Mouse (Mus musculus): ENCODE measurements at regions not wholly inside any gene's neighbourhood (a gene's known extent, or its start where the extent isn't known, plus 50 kb on each side); places are given as distances from the start of the nearest gene placed in this dataset.

DNA sequence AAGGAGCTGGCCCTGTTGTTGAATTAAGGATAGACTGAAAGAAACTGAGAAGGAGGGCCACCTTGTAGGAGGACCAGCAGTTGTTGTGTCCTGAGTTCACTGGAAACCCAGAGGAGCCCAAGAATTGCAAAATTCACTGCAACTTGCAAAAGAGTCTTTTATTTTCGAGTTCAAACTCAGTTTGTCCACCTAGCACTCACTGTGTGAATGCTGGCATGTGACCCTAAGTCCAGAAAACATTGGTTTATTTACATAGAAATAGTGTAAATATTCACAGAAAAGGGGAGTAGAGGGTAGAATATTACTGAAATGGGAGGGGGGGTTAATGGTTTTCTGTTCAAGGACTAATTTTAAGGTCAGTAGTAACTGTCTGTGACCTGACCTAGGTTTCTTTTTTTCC, 394.7 kb downstream of the 4933405O20Rik start:
- no peak for ATAC-seq
- no peaks in the 10 kb centered on the region for H3K4me1 ChIP-seq (ENCODE audit: control insufficient read depth, insufficient read depth, low read length)
- no peak for DNase-seq (ENCODE audit: low spot score)
- H3K27me3 ChIP-seq (replicated peaks; ENCODE audit: control insufficient read depth, insufficient read depth, low read length), result no peaks in the 10 kb centered on the region
- WGBS, result 46% methylated on average over 1 of the region's 1 CpGs
- no peaks in the 10 kb centered on the region for H3K36me3 ChIP-seq (ENCODE audit: control insufficient read depth, insufficient read depth, low read length)
- no peak overlapping the region for H3K9ac ChIP-seq (ENCODE audit: low read length)
- no peaks in the 10 kb centered on the region for H3K9me3 ChIP-seq (replicated peaks; ENCODE audit: control insufficient read depth, low read length)
- H3K4me2 ChIP-seq (ENCODE audit: low read length), result no peak overlapping the region
- H3K27ac ChIP-seq (ENCODE audit: low read depth, low read length), result no peak overlapping the region
- H3K4me3 ChIP-seq (ENCODE audit: low read depth, low read length), result no peak overlapping the region

DNA sequence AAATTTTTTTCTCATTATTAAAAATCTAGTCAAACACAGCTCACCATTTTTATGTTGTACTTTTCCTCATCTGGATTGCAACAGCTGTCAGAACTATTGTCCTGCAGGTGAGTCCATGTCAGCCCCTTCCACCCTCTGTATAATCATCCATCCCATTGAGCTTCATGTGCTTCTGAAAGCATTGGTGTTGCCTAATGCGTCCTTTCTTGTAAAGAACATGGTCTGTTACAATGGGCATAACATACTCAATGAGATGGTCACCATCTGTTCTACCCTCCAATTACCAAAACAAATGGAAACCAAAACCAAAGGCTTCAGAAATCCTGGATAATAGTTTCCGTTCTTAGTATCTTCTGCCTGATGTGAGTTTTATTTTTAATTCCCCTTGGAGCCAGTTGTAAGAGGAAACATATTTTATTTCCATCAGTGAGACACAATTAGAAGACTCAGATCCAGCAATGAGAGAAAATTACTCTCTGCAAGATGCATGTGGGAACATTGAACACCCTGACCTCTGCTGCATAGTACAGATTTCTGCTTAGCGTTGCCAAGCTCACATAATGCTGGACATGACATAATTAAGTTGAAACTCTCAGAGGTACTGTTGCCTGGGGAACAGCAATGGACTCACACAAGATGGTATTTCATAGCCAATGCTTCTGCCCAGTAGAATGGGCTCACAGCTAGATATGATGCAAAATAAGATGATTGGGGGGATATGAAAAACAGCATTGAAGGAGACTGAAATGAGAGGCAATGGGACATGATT, 443.1 kb downstream of the 4933405O20Rik start:
- no peaks in the 10 kb centered on the region for H3K4me1 ChIP-seq (ENCODE audit: control insufficient read depth, insufficient read depth, low read length)
- H3K27ac ChIP-seq (ENCODE audit: low read depth, low read length), result no peak overlapping the region
- no peaks in the 10 kb centered on the region for H3K9me3 ChIP-seq (replicated peaks; ENCODE audit: control insufficient read depth, low read length)
- no peaks in the 10 kb centered on the region for H3K27me3 ChIP-seq (replicated peaks; ENCODE audit: control insufficient read depth, insufficient read depth, low read length)
- WGBS, result 62% methylated on average over 3 of the region's 3 CpGs
- H3K4me2 ChIP-seq (ENCODE audit: low read length), result no peak overlapping the region
- no peak overlapping the region for H3K9ac ChIP-seq (ENCODE audit: low read length)
- peak; percentile 45 for DNase-seq (ENCODE audit: low spot score)
- peak; percentile 75; the same call in 1 of the 2 replicates for ATAC-seq
- no peaks in the 10 kb centered on the region for H3K36me3 ChIP-seq (ENCODE audit: control insufficient read depth, insufficient read depth, low read length)
- no peak overlapping the region for H3K4me3 ChIP-seq (ENCODE audit: low read depth, low read length)

DNA sequence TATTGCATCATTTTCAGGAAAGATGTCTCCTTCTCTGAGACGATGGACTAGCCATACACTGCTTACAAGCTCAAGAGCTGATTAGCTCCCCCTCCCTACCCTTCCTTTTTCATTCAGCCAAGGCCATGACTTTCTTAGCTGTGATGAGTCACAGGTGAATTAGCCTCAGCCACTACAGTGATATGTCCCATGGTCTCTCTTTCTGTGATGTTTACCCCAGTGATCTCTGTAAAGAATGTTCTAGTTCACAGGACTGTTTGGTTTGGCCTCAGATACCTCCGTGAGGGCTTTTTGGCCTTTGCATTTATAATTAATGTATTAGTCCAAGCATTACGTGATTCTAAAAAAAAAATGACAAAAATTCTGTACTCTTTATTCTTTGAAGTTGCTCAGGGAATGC, 452.5 kb downstream of the 4933405O20Rik start:
- Histone ChIP-seq H3K9ac (ENCODE audit: low read length) (no peak overlapping the region), H3K4me3 (ENCODE audit: low read depth, low read length) (no peak overlapping the region), H3K36me3 (ENCODE audit: control insufficient read depth, insufficient read depth, low read length) (no peaks in the 10 kb centered on the region), H3K9me3 (replicated peaks; ENCODE audit: control insufficient read depth, low read length) (no peaks in the 10 kb centered on the region), H3K4me2 (ENCODE audit: low read length) (no peak overlapping the region), H3K27ac (ENCODE audit: low read depth, low read length) (no peak overlapping the region), H3K4me1 (ENCODE audit: control insufficient read depth, insufficient read depth, low read length) (no peaks in the 10 kb centered on the region), H3K27me3 (replicated peaks; ENCODE audit: control insufficient read depth, insufficient read depth, low read length) (no peaks in the 10 kb centered on the region)
- ATAC-seq (no peak), DNase-seq (ENCODE audit: low spot score) (no peak)
- WGBS, result 81% methylated on average over 3 of the region's 3 CpGs

DNA sequence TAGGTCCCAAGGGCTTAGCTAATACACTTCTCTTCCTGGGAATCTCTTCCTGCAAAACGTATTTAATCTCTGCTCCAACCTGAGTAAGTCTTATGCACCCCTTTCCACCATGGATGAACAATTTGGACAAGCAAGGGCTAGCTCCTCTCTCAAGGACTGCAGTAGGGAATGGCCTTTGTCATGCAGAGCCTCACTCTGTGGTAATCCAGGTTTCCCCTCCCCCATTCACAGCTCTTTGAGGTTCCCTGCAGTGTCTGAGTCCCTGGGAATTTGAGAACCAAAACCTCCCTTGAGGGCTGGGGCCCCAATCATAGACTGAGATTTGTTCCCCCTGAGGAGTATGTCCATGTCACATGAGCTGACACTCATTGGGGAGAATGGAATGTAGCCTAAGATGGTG, 442.5 kb upstream of the Ano5 start:
- WGBS, result 7% methylated on average over 1 of the region's 1 CpGs
- Histone ChIP-seq H3K27me3 (replicated peaks; ENCODE audit: control insufficient read depth, insufficient read depth, low read length) (no peaks in the 10 kb centered on the region), H3K4me1 (ENCODE audit: control insufficient read depth, insufficient read depth, low read length) (no peaks in the 10 kb centered on the region), H3K9me3 (replicated peaks; ENCODE audit: control insufficient read depth, low read length) (no peaks in the 10 kb centered on the region), H3K36me3 (ENCODE audit: control insufficient read depth, insufficient read depth, low read length) (no peaks in the 10 kb centered on the region), H3K4me3 (ENCODE audit: low read depth, low read length) (no peak overlapping the region), H3K27ac (ENCODE audit: low read depth, low read length) (no peak overlapping the region), H3K4me2 (ENCODE audit: low read length) (no peak overlapping the region), H3K9ac (ENCODE audit: low read length) (no peak overlapping the region)
- DNase-seq (ENCODE audit: low spot score) (no peak), ATAC-seq (no peak)

DNA sequence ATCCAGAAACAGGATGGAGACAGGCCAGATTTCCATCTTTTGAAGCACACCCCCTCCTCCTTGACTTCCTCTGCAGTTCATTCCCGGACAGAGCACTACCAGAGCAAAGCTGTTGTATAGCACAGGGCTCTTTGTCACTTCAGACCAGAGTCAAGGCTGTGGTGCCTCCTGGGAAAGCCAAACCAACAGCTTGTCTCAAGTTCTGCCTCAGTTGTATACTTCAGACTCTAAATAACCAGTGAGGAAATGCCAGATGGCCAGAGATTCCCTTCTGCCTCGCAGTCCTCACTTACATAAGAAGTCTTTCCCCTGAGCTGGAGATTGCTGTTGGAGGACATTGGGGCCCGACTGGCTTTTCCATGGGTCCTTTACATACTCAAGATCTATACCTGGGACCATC, 417.1 kb upstream of the Ano5 start:
- ATAC-seq (no peak), DNase-seq (ENCODE audit: low spot score) (no peak)
- H3K4me2 ChIP-seq (ENCODE audit: low read length), result no peak overlapping the region
- no peaks in the 10 kb centered on the region for H3K36me3 ChIP-seq (ENCODE audit: control insufficient read depth, insufficient read depth, low read length)
- H3K4me3 ChIP-seq (ENCODE audit: low read depth, low read length), result no peak overlapping the region
- no peaks in the 10 kb centered on the region for H3K27me3 ChIP-seq (replicated peaks; ENCODE audit: control insufficient read depth, insufficient read depth, low read length)
- H3K9ac ChIP-seq (ENCODE audit: low read length), result no peak overlapping the region
- H3K9me3 ChIP-seq (replicated peaks; ENCODE audit: control insufficient read depth, low read length), result no peaks in the 10 kb centered on the region
- 81% methylated on average over 3 of the region's 3 CpGs for WGBS
- H3K27ac ChIP-seq (ENCODE audit: low read depth, low read length), result no peak overlapping the region
- no peaks in the 10 kb centered on the region for H3K4me1 ChIP-seq (ENCODE audit: control insufficient read depth, insufficient read depth, low read length)

DNA sequence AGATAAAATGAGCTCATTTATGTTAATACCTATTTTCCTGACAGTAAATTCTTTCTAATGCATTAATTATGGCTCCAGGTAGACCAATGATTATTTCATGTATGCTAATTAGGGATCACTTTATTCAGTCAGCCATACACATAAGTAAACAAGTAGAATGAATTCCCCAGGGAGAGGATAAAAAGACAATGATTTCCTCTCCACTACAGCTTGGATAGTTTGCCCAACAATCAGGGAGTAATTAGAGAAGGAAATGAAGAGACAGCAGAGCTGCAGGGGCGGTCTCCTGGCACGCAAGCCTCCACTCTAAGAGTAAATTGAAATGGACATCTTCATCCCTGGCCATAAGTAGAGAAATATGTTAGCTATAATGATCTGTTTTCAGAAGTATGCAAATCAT, 409.7 kb upstream of the Ano5 start:
- no peak overlapping the region for H3K27ac ChIP-seq (ENCODE audit: low read depth, low read length)
- ATAC-seq (no peak), DNase-seq (ENCODE audit: low spot score) (peak; percentile 9)
- 30% methylated on average over 2 of the region's 2 CpGs for WGBS
- H3K4me1 ChIP-seq (ENCODE audit: control insufficient read depth, insufficient read depth, low read length), result no peaks in the 10 kb centered on the region
- no peaks in the 10 kb centered on the region for H3K27me3 ChIP-seq (replicated peaks; ENCODE audit: control insufficient read depth, insufficient read depth, low read length)
- H3K9ac ChIP-seq (ENCODE audit: low read length), result no peak overlapping the region
- no peaks in the 10 kb centered on the region for H3K36me3 ChIP-seq (ENCODE audit: control insufficient read depth, insufficient read depth, low read length)
- H3K4me2 ChIP-seq (ENCODE audit: low read length), result no peak overlapping the region
- H3K4me3 ChIP-seq (ENCODE audit: low read depth, low read length), result no peak overlapping the region
- H3K9me3 ChIP-seq (replicated peaks; ENCODE audit: control insufficient read depth, low read length), result no peaks in the 10 kb centered on the region

DNA sequence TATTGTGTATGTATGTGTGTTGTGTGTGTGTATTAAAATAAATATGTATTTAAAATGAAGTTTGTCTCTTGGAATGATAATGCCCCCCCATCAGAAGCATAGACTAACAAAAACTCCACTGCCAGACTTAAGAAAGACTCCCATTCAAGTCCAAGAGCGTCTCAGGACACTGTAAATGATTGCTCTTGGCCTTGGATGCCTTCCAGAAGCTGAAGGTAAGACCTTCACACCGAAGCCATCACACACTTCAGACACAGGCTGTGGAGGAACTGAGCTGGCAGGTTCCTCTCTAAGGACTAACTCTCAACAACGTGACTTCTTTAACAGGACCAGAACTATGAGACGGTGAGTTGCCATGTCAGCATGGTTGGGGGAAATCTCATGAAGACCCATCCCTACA, 370.0 kb upstream of the Ano5 start:
- 85% methylated on average over 4 of the region's 4 CpGs for WGBS
- Histone ChIP-seq H3K4me1 (ENCODE audit: control insufficient read depth, insufficient read depth, low read length) (no peaks in the 10 kb centered on the region), H3K27me3 (replicated peaks; ENCODE audit: control insufficient read depth, insufficient read depth, low read length) (no peaks in the 10 kb centered on the region), H3K4me2 (ENCODE audit: low read length) (no peak overlapping the region), H3K27ac (ENCODE audit: low read depth, low read length) (no peak overlapping the region), H3K9ac (ENCODE audit: low read length) (no peak overlapping the region), H3K4me3 (ENCODE audit: low read depth, low read length) (no peak overlapping the region), H3K36me3 (ENCODE audit: control insufficient read depth, insufficient read depth, low read length) (no peaks in the 10 kb centered on the region), H3K9me3 (replicated peaks; ENCODE audit: control insufficient read depth, low read length) (no peaks in the 10 kb centered on the region)
- DNase-seq (ENCODE audit: low spot score), result no peak
- ATAC-seq, result no peak

DNA sequence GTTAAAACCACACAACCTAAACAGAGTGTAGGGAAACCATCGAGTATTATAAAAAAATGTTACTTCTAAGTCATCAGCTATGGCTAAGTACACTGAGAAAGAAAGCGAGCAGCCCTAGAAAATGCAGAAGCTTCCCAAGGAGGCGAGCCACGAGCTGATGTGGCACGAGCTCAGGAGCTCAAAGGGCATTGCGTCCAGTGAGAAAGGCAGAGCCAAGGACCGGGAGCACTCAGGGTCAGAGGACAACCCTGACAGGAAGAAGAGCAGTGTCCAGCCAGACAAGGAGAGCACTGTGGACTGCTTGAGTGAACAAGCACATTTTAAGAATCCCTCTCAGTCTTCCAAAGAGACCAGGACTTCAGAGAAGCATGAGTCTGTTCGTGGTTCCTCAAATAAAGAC, 335.6 kb upstream of the Ano5 start:
- no peak overlapping the region for H3K9ac ChIP-seq (ENCODE audit: low read length)
- ATAC-seq (no peak), DNase-seq (ENCODE audit: low spot score) (no peak)
- 46% methylated on average over 8 of the region's 8 CpGs for WGBS
- no peak overlapping the region for H3K4me2 ChIP-seq (ENCODE audit: low read length)
- no peaks in the 10 kb centered on the region for H3K36me3 ChIP-seq (ENCODE audit: control insufficient read depth, insufficient read depth, low read length)
- H3K4me1 ChIP-seq (ENCODE audit: control insufficient read depth, insufficient read depth, low read length), result no peaks in the 10 kb centered on the region
- H3K27ac ChIP-seq (ENCODE audit: low read depth, low read length), result no peak overlapping the region
- H3K4me3 ChIP-seq (ENCODE audit: low read depth, low read length), result no peak overlapping the region
- H3K27me3 ChIP-seq (replicated peaks; ENCODE audit: control insufficient read depth, insufficient read depth, low read length), result no peaks in the 10 kb centered on the region
- H3K9me3 ChIP-seq (replicated peaks; ENCODE audit: control insufficient read depth, low read length), result no peaks in the 10 kb centered on the region

DNA sequence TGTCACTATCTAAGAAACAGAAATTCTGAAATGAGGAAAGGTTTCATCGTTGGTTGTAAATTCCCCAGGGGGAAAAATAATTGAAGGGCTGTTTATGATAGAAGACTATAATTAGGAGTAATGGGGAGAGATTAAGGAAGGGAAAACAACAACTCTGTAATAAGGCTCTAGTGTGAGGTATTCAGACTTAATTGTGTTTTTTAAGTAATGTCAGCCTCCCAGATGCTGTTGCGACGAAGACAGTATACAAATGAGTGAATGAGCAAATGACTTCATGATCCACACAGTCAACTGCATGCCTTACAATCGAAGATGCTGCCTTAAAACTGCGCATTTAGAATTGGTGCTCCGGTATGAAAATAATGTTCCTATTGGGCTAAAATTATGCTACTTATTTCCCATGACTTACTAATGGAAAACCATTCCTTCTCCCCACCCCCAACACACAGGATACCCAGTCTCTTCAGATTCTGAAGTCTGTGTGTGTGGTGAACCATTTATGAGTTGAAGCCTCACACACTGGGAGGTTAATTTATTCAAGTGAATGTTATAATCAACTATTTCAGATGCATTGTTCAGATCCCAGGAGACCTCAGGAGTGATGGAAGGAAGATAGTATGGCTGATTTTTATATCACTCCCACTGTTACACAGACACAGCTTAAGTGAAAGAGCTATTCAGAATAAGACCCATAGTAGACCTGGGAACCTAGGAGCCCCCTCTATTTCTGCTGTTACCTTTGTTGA, 295.2 kb upstream of the Ano5 start:
- no peak overlapping the region for H3K9ac ChIP-seq (ENCODE audit: low read length)
- no peaks in the 10 kb centered on the region for H3K4me1 ChIP-seq (ENCODE audit: control insufficient read depth, insufficient read depth, low read length)
- H3K27ac ChIP-seq (ENCODE audit: low read depth, low read length), result no peak overlapping the region; the same call in 1 of the 2 replicates
- H3K27me3 ChIP-seq (replicated peaks; ENCODE audit: control insufficient read depth, insufficient read depth, low read length), result no peaks in the 10 kb centered on the region
- WGBS, result 63% methylated on average over 6 of the region's 6 CpGs
- DNase-seq (ENCODE audit: low spot score), result peak; percentile 59
- no peaks in the 10 kb centered on the region for H3K36me3 ChIP-seq (ENCODE audit: control insufficient read depth, insufficient read depth, low read length)
- peak; percentile 46; the same call in 1 of the 2 replicates for ATAC-seq
- H3K4me3 ChIP-seq (ENCODE audit: low read depth, low read length), result no peak overlapping the region
- no peak overlapping the region for H3K4me2 ChIP-seq (ENCODE audit: low read length)
- H3K9me3 ChIP-seq (replicated peaks; ENCODE audit: control insufficient read depth, low read length), result no peaks in the 10 kb centered on the region

All from forebrain, embryonic 14.5 days (tissue).